Comparison of ENCODE assay signal across 8 mouse cellular contexts in the genomic region with DNA sequence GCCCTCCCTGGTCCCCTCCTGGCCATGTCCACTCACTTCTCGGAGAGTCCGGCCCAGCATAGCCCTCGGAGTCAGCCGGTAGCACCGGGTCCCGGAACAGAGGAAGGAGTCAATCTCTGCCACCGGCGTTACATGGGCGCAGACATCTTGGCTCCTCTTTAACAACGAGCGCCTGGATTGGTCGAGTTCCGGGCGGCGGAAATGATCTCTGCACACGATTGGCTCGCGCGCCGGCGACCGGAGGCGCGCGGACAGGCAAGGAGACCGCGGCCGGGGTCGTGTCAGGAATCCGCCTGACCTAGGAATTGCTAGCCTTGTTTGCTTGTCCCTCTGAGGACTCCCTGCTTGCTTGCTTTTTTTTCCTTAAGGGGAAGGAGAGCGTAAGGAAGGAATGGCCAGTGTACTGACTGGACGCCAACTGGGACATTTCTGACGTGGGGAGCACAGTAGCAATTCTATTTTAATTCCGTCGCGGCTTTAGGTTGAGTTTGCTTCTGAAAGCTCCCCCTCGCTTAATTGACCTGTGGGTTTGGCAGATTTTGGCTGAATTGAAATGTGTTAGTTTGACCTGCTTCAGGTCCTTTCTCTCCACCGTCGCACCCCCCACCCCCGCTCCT. TPM values are rescaled to one million over a fixed set of nuclear protein-coding genes. Genes with fewer than 3 reads are reported as not detected.
DNase-seq lines count a peak whose midpoint lies in the region; ATAC-seq and TF ChIP-seq lines count a peak whose summit lies in the region.

A gene (minus strand): TSS at position 168 of the 617 bp plus-strand sequence.
A gene (plus strand): TSS at position 230 of the 617 bp plus-strand sequence.

- peaks cover 18% of the 10 kb centered on the region for H3K4me1 ChIP-seq in hindbrain, embryonic 13.5 days (replicated peaks)

- H3K36me3 ChIP-seq in hindbrain, embryonic 13.5 days, result 0 out of 2 replicates have a peak, but pooled peaks cover 4% of the 10 kb centered on the region

- in situ Hi-C loops in Patski (cut with MboI; ENCODE audit: low pct_unique_long_range_greater_than_20kb), result no loop called here

- peak within 1 kb of the TSS; percentile 73 for H3K9ac ChIP-seq in hindbrain, embryonic 13.5 days

- peak within 1 kb of the TSS; percentile 76; the same call in 1 of the 2 replicates for H3K27ac ChIP-seq in hindbrain, embryonic 13.5 days

- CTCF ChIA-PET in Patski (lab: Charles Lee), result no interaction called here

- WGBS in hindbrain, embryonic 13.5 days, result under 1% methylated on average over 40 of the region's 40 CpGs

- H3K27me3 ChIP-seq in Patski, result no peaks in the 10 kb centered on the region
- H3K27me3 ChIP-seq in hindbrain, embryonic 13.5 days, result no peaks in the 10 kb centered on the region

- H3K4me3 ChIP-seq in hindbrain, embryonic 13.5 days, result peak within 1 kb of the TSS; percentile 67

- no peaks in the 10 kb centered on the region for H3K9me3 ChIP-seq in hindbrain, embryonic 13.5 days

- TF ChIP-seq CTCF in Patski (IDR thresholded peaks at IDR 0.05), result no peak

- POLR2A ChIA-PET in Patski (lab: Charles Lee), result interaction anchor here (0.7 to 1.0 kb wide), 2 partner anchors 270 to 303 kb away, joined by 3 to 4 read pairs; no protein-coding TSS in a partner anchor

- ATAC-seq in Patski, result peak; percentile 80
- ATAC-seq in hindbrain, embryonic 13.5 days (ENCODE audit: low FRiP score), result peak; percentile 99

- DNase-seq in Patski (ENCODE audit: low read depth, low spot score), result peak; percentile 64
- peak; percentile 96 to 97 for DNase-seq in cerebellum, postnatal 14 days
- peak; percentile 87 to 94 for DNase-seq in frontal cortex, postnatal 14 days (ENCODE audit: low spot score in 2 of 2)
- DNase-seq in layer of hippocampus, postnatal 25 days (ENCODE audit: extremely low spot score in 1 of 2, low spot score in 1 of 2), result peak; percentile 82 to 89
- DNase-seq in lung, postnatal 25 days (ENCODE audit: low spot score), result peak; percentile 94
- peak; percentile 97 for DNase-seq in retina, embryonic 14.5 days (ENCODE audit: low spot score)
- DNase-seq in thymus, postnatal 4 days, result peak; percentile 93

- H3K4me2 ChIP-seq in hindbrain, embryonic 13.5 days, result peak within 1 kb of the TSS; percentile 60

RNA-seq across cellular contexts. Expression of the first gene that starts in this region (rescaled TPM):
- polyA plus RNA-seq in Patski (2021), result 16.7 TPM
- polyA plus RNA-seq in hindbrain, embryonic 13.5 days (2015; fragmentation: Nextera tagmentation; extraction: Ambion mirVana), result 20.4 and 24.4 TPM in 2 replicates
- 10 to 100 TPM; 15.8 to 16.8 TPM for total RNA-seq in layer of hippocampus, postnatal 25 days (2021)

RNA-seq across cellular contexts. Expression of the second gene that starts in this region (rescaled TPM):
- polyA plus RNA-seq in Patski (2021), result 13.9 TPM
- polyA plus RNA-seq in hindbrain, embryonic 13.5 days (2015; fragmentation: Nextera tagmentation; extraction: Ambion mirVana), result 14.3 and 16.4 TPM in 2 replicates
- total RNA-seq in layer of hippocampus, postnatal 25 days (2021), result 10 to 100 TPM; 13.5 to 13.6 TPM

Comparison
In these comparisons a context has a peak if more than half of its experiments do, and no peak if none do; other contexts are left out.
1. Peak in every context shown above with its lines: DNase-seq, ATAC-seq, H3K4me3 ChIP-seq and H3K27ac ChIP-seq.